Mouse (Mus musculus): Measurements from ENCODE around the gene Anapc10. TPM values are rescaled to one million over a fixed set of nuclear protein-coding genes. Genes with fewer than 3 reads are reported as not detected.

Gene Anapc10
- polyA plus RNA-seq, 1 experiment from 2014 or later, result 31.4 TPM

DNA sequence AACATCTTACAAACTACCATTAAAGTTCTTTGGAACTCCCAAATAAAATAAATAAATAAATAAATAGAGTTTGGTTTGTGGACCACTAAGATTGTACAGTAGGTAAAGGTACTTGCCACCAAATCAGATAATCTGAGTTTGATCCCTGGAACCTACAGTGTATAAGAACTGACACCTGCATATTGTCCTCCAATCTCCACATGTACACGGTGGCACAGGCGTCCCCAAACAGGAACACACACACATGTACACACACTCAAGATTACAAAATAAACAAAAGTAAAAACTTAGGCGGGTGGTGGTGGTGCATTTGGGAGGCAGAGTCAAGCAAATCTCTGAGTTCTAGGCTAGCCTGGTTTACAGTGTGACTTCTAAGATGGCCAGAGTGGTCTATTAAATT, 4.9 kb upstream of the Anapc10 start:
- WGBS, result 93% methylated on average over 3 of the region's 3 CpGs
- Histone ChIP-seq H3K27me3 (replicated peaks; ENCODE audit: control insufficient read depth, insufficient read depth, low read length) (no peaks in the 10 kb centered on the region), H3K27ac (ENCODE audit: low read depth, low read length) (no peak overlapping the region), H3K36me3 (ENCODE audit: control insufficient read depth, insufficient read depth, low read length) (peaks cover 33% of the 10 kb centered on the region), H3K9me3 (ENCODE audit: control insufficient read depth, low read length) (no peaks in the 10 kb centered on the region), H3K4me1 (replicated peaks; ENCODE audit: control insufficient read depth, insufficient read depth, low read length) (peaks cover 3% of the 10 kb centered on the region; the same call in 1 of the 2 replicates), H3K4me2 (no peak overlapping the region), H3K4me3 (ENCODE audit: low read depth, low read length) (no peak overlapping the region), H3K9ac (ENCODE audit: low read depth, low read length) (no peak overlapping the region)
- ATAC-seq (replicated peaks; ENCODE audit: low FRiP score) (no peak), DNase-seq (ENCODE audit: low spot score) (no peak)

GRCm38 (mm10) chr8:79712676-79713075, 1.1 kb downstream of the Anapc10 start:
- Histone ChIP-seq H3K9ac (ENCODE audit: low read depth, low read length) (no peak overlapping the region), H3K4me2 (peak overlapping the region; percentile 70), H3K36me3 (ENCODE audit: control insufficient read depth, insufficient read depth, low read length) (peaks cover 3% of the 10 kb centered on the region; the same call in 1 of the 2 replicates), H3K4me1 (replicated peaks; ENCODE audit: control insufficient read depth, insufficient read depth, low read length) (peaks cover 3% of the 10 kb centered on the region; the same call in 1 of the 2 replicates), H3K27me3 (replicated peaks; ENCODE audit: control insufficient read depth, insufficient read depth, low read length) (no peaks in the 10 kb centered on the region), H3K9me3 (ENCODE audit: control insufficient read depth, low read length) (no peaks in the 10 kb centered on the region), H3K27ac (ENCODE audit: low read depth, low read length) (no peak overlapping the region), H3K4me3 (ENCODE audit: low read depth, low read length) (peak overlapping the region; percentile 31)
- ATAC-seq (replicated peaks; ENCODE audit: low FRiP score) (no peak), DNase-seq (ENCODE audit: low spot score) (no peak)
- WGBS, result 55% methylated on average over 5 of the region's 6 CpGs

- Histone ChIP-seq H3K27ac (ENCODE audit: low read depth, low read length) (no peak overlapping the region), H3K9ac (ENCODE audit: low read depth, low read length) (no peak overlapping the region), H3K27me3 (replicated peaks; ENCODE audit: control insufficient read depth, insufficient read depth, low read length) (no peaks in the 10 kb centered on the region), H3K4me1 (replicated peaks; ENCODE audit: control insufficient read depth, insufficient read depth, low read length) (no peaks in the 10 kb centered on the region), H3K4me3 (ENCODE audit: low read depth, low read length) (no peak overlapping the region), H3K36me3 (ENCODE audit: control insufficient read depth, insufficient read depth, low read length) (0 out of 2 replicates have a peak, but pooled peaks cover 2% of the 10 kb centered on the region), H3K4me2 (no peak overlapping the region), H3K9me3 (ENCODE audit: control insufficient read depth, low read length) (no peaks in the 10 kb centered on the region)
- ATAC-seq (replicated peaks; ENCODE audit: low FRiP score), result no peak
- DNase-seq (ENCODE audit: low spot score), result no peak
Measured at GRCm38 (mm10) chr8:79721537-79721936, 9.9 kb downstream of the Anapc10 start.

- H3K4me2 ChIP-seq, result no peak overlapping the region
- H3K27me3 ChIP-seq (replicated peaks; ENCODE audit: control insufficient read depth, insufficient read depth, low read length), result no peaks in the 10 kb centered on the region
- no peak for DNase-seq (ENCODE audit: low spot score)
- no peak overlapping the region for H3K9ac ChIP-seq (ENCODE audit: low read depth, low read length)
- H3K27ac ChIP-seq (ENCODE audit: low read depth, low read length), result no peak overlapping the region
- no peak overlapping the region for H3K4me3 ChIP-seq (ENCODE audit: low read depth, low read length)
- 0 out of 2 replicates have a peak, but pooled peaks cover 2% of the 10 kb centered on the region for H3K36me3 ChIP-seq (ENCODE audit: control insufficient read depth, insufficient read depth, low read length)
- H3K4me1 ChIP-seq (replicated peaks; ENCODE audit: control insufficient read depth, insufficient read depth, low read length), result no peaks in the 10 kb centered on the region
- ATAC-seq (replicated peaks; ENCODE audit: low FRiP score), result no peak
- no peaks in the 10 kb centered on the region for H3K9me3 ChIP-seq (ENCODE audit: control insufficient read depth, low read length)
Measured at GRCm38 (mm10) chr8:79723308-79723707, 11.7 kb downstream of the Anapc10 start.

DNA sequence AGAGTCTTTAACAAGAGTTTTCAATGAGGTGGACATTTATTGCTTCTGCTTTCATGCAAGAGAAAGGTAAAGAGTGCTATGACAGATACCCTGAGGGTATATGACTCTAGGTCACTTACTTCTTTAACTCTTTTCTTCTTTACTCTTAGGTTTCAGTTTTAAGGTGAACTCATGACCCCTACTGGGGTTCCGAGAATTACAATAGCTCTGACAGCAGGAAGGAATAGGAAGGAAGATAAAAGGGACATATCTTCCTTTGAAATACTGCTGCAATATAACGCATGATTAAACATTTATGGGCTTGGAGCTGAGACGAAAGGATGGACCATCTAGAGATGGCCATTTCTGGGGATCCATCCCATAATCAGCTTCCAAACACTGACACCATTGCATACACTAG, 13.0 kb downstream of the Anapc10 start:
- no peak overlapping the region for H3K4me3 ChIP-seq (ENCODE audit: low read depth, low read length)
- H3K4me1 ChIP-seq (replicated peaks; ENCODE audit: control insufficient read depth, insufficient read depth, low read length), result no peaks in the 10 kb centered on the region
- H3K27me3 ChIP-seq (replicated peaks; ENCODE audit: control insufficient read depth, insufficient read depth, low read length), result no peaks in the 10 kb centered on the region
- ATAC-seq (replicated peaks; ENCODE audit: low FRiP score) (no peak), DNase-seq (ENCODE audit: low spot score) (no peak)
- 56% methylated on average over 3 of the region's 3 CpGs for WGBS
- H3K4me2 ChIP-seq, result no peak overlapping the region
- H3K9ac ChIP-seq (ENCODE audit: low read depth, low read length), result no peak overlapping the region
- H3K27ac ChIP-seq (ENCODE audit: low read depth, low read length), result no peak overlapping the region
- H3K36me3 ChIP-seq (ENCODE audit: control insufficient read depth, insufficient read depth, low read length), result 0 out of 2 replicates have a peak, but pooled peaks cover 2% of the 10 kb centered on the region
- no peaks in the 10 kb centered on the region for H3K9me3 ChIP-seq (ENCODE audit: control insufficient read depth, low read length)

DNA sequence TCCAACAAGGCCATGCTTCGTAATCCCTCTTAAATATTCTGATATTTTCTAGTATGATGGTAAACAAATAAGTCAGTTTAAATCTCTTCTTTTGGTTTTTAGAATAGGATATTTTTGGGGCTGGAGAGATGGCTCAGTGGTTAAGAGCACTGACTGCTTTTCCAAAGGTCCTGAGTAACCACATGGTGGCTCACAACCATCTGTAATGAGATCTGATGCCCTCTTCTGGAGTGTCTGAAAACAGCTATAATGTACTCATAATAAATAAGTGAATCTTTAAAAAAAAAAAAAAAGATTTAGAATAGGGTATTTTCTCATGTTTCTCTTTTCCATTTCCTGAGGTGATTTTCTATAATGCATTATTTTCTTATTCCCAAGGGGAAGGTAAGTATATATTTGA, 16.3 kb downstream of the Anapc10 start:
- 98% methylated on average over 1 of the region's 1 CpGs for WGBS
- no peak for DNase-seq (ENCODE audit: low spot score)
- no peaks in the 10 kb centered on the region for H3K36me3 ChIP-seq (ENCODE audit: control insufficient read depth, insufficient read depth, low read length)
- no peaks in the 10 kb centered on the region for H3K4me1 ChIP-seq (replicated peaks; ENCODE audit: control insufficient read depth, insufficient read depth, low read length)
- H3K9me3 ChIP-seq (ENCODE audit: control insufficient read depth, low read length), result no peaks in the 10 kb centered on the region
- H3K9ac ChIP-seq (ENCODE audit: low read depth, low read length), result no peak overlapping the region
- no peak for ATAC-seq (replicated peaks; ENCODE audit: low FRiP score)
- no peak overlapping the region for H3K4me2 ChIP-seq
- H3K27ac ChIP-seq (ENCODE audit: low read depth, low read length), result no peak overlapping the region
- no peaks in the 10 kb centered on the region for H3K27me3 ChIP-seq (replicated peaks; ENCODE audit: control insufficient read depth, insufficient read depth, low read length)
- H3K4me3 ChIP-seq (ENCODE audit: low read depth, low read length), result no peak overlapping the region

- Histone ChIP-seq H3K9ac (ENCODE audit: low read depth, low read length) (no peak overlapping the region), H3K9me3 (ENCODE audit: control insufficient read depth, low read length) (no peaks in the 10 kb centered on the region), H3K27me3 (replicated peaks; ENCODE audit: control insufficient read depth, insufficient read depth, low read length) (no peaks in the 10 kb centered on the region), H3K4me2 (no peak overlapping the region), H3K4me1 (replicated peaks; ENCODE audit: control insufficient read depth, insufficient read depth, low read length) (no peaks in the 10 kb centered on the region), H3K36me3 (ENCODE audit: control insufficient read depth, insufficient read depth, low read length) (no peaks in the 10 kb centered on the region), H3K27ac (ENCODE audit: low read depth, low read length) (no peak overlapping the region), H3K4me3 (ENCODE audit: low read depth, low read length) (no peak overlapping the region)
- no peak for DNase-seq (ENCODE audit: low spot score)
- WGBS, result 20% methylated on average over 2 of the region's 2 CpGs
- ATAC-seq (replicated peaks; ENCODE audit: low FRiP score), result no peak; the same call in 1 of the 2 replicates
Measured at GRCm38 (mm10) chr8:79734304-79734703, 22.7 kb downstream of the Anapc10 start.

DNA sequence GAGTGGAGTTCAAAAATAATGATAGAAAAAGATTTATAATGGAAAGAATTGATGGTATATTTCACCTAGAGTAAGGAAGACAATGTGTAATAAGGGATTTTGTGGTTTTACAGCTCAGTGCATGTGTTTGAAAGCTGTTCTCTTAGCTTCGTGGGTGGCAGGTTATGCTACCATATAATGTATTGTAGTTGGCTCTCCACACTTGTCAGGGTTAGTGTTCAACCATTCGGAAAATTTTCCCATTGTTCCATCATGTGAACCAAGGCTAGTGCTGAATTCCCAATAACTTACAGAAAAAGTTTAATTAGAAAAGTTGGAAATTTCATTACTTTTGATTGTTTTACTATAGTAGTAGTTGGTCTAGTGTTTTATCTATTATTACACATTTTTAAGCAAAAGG, 36.6 kb downstream of the Anapc10 start:
- no peaks in the 10 kb centered on the region for H3K9me3 ChIP-seq (ENCODE audit: control insufficient read depth, low read length)
- no peaks in the 10 kb centered on the region for H3K27me3 ChIP-seq (replicated peaks; ENCODE audit: control insufficient read depth, insufficient read depth, low read length)
- ATAC-seq (replicated peaks; ENCODE audit: low FRiP score) (no peak), DNase-seq (ENCODE audit: low spot score) (no peak)
- peaks cover 2% of the 10 kb centered on the region; the same call in 1 of the 2 replicates for H3K36me3 ChIP-seq (ENCODE audit: control insufficient read depth, insufficient read depth, low read length)
- H3K4me3 ChIP-seq (ENCODE audit: low read depth, low read length), result no peak overlapping the region
- H3K4me2 ChIP-seq, result no peak overlapping the region
- no peak overlapping the region for H3K9ac ChIP-seq (ENCODE audit: low read depth, low read length)
- no peaks in the 10 kb centered on the region for H3K4me1 ChIP-seq (replicated peaks; ENCODE audit: control insufficient read depth, insufficient read depth, low read length)
- WGBS, result 72% methylated on average over 2 of the region's 2 CpGs
- H3K27ac ChIP-seq (ENCODE audit: low read depth, low read length), result no peak overlapping the region

DNA sequence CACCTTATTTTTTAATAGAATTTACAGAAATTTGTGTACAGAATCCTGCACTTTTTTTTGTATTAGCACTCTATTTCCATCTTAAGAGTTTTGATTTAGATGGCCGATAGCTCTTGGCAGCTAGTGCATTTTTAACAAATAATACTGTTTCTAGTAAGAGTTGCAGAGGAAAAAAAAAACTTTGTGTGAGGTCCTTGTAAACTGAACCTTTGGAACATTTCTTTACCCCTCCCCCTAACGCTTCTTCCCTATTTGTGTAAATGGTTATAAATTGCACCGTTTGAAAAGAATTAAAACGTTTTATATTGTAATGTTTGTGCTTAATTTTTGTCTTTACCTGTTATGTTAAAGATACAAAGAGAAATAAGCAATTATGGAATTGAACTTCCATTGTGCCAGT, 37.0 kb downstream of the Anapc10 start:
- WGBS, result 80% methylated on average over 4 of the region's 4 CpGs
- H3K9ac ChIP-seq (ENCODE audit: low read depth, low read length), result no peak overlapping the region
- no peaks in the 10 kb centered on the region for H3K27me3 ChIP-seq (replicated peaks; ENCODE audit: control insufficient read depth, insufficient read depth, low read length)
- ATAC-seq (replicated peaks; ENCODE audit: low FRiP score) (no peak), DNase-seq (ENCODE audit: low spot score) (no peak)
- peaks cover 2% of the 10 kb centered on the region; the same call in 1 of the 2 replicates for H3K36me3 ChIP-seq (ENCODE audit: control insufficient read depth, insufficient read depth, low read length)
- no peaks in the 10 kb centered on the region for H3K4me1 ChIP-seq (replicated peaks; ENCODE audit: control insufficient read depth, insufficient read depth, low read length)
- H3K27ac ChIP-seq (ENCODE audit: low read depth, low read length), result no peak overlapping the region
- H3K4me3 ChIP-seq (ENCODE audit: low read depth, low read length), result no peak overlapping the region
- no peak overlapping the region for H3K4me2 ChIP-seq
- H3K9me3 ChIP-seq (ENCODE audit: control insufficient read depth, low read length), result no peaks in the 10 kb centered on the region
